Mouse (Mus musculus): ENCODE data around the gene Ebf1.

GRCm38 (mm10) chr11:44822312-44822711, 205.2 kb downstream of the Ebf1 start:
- no peak for TF ChIP-seq POLR2AphosphoS2 (IDR thresholded peaks at IDR 0.05; ENCODE audit: low read length)
- TF ChIP-seq ELF1 (IDR thresholded peaks at IDR 0.05; ENCODE audit: low read depth, low read length), result no peak
- TF ChIP-seq EP300 (IDR thresholded peaks at IDR 0.05; ENCODE audit: low read depth in 1 of 2, low read length in 2 of 2), result no peak
- TF ChIP-seq POLR2A (IDR thresholded peaks at IDR 0.05; ENCODE audit: control insufficient read depth in 1 of 2, insufficient read depth in 1 of 2, low read depth in 1 of 2, low read length in 2 of 2, poor library complexity in 1 of 2), result no peak
- TF ChIP-seq GATA1 (IDR thresholded peaks at IDR 0.05; ENCODE audit: low read depth, low read length), result no peak
- TF ChIP-seq CTCF (IDR thresholded peaks at IDR 0.05 in 2 of 3, conservative IDR thresholded peaks at IDR 0.05 in 1 of 3; ENCODE audit: control insufficient read depth in 1 of 3, insufficient read depth in 1 of 3, low read depth in 2 of 3, low read length in 3 of 3, poor library complexity in 1 of 3, severe bottlenecking in 1 of 3), result no peak

Data from MEL (cell line).